Mouse (Mus musculus) testis, postnatal 14 days (tissue): Measurements from ENCODE around the gene Sult1e1.

Experiments
- DNase-seq: peaks from one replicate; pipeline ENCODE4 v3.0.0; 2021; ENCODE audit warnings: low spot score

Gene Sult1e1

GRCm38 (mm10) chr5:87591494-87591893, at the start of gene Sult1e1:
Gene Sult1e1 (minus strand): TSS chr5:87591594.
- no peak for DNase-seq

- DNase-seq, result no peak
These were observed 31.3 kb upstream of the Sult1e1 start for GRCm38 (mm10) chr5:87622681-87623080.

GRCm38 (mm10) chr5:87615128-87615390, 23.7 kb upstream of the Sult1e1 start:
- DNase-seq, result no peak

- no peak for DNase-seq
These were observed 23.2 kb upstream of the Sult1e1 start for GRCm38 (mm10) chr5:87614364-87615127.

GRCm38 (mm10) chr5:87601018-87601417, 9.6 kb upstream of the Sult1e1 start:
- peak; percentile 42 for DNase-seq

- DNase-seq, result no peak
These were observed 6.5 kb upstream of the Sult1e1 start for GRCm38 (mm10) chr5:87597891-87598290.

GRCm38 (mm10) chr5:87589916-87590315, 1.5 kb downstream of the Sult1e1 start:
- no peak for DNase-seq

GRCm38 (mm10) chr5:87580389-87580788, 11.0 kb downstream of the Sult1e1 start:
- no peak for DNase-seq

GRCm38 (mm10) chr5:87574174-87574573, 17.2 kb downstream of the Sult1e1 start:
- DNase-seq, result no peak

GRCm38 (mm10) chr5:87573490-87573889, 17.9 kb downstream of the Sult1e1 start:
- DNase-seq, result no peak

- no peak for DNase-seq
These were observed 18.6 kb downstream of the Sult1e1 start for GRCm38 (mm10) chr5:87572781-87573180.

GRCm38 (mm10) chr5:87568845-87569244, 22.5 kb downstream of the Sult1e1 start, which contains the start of gene Sult1d1:
Gene Sult1d1 (minus strand): TSS chr5:87569027.
- DNase-seq, result no peak

- no peak for DNase-seq
These were observed 24.1 kb downstream of the Sult1e1 start for GRCm38 (mm10) chr5:87567306-87567705.

- DNase-seq, result peak; percentile 15
These were observed 28.4 kb downstream of the Sult1e1 start for GRCm38 (mm10) chr5:87562966-87563365.

- no peak for DNase-seq
These were observed 28.9 kb downstream of the Sult1e1 start for GRCm38 (mm10) chr5:87562526-87562925.

- no peak for DNase-seq
These were observed 31.2 kb downstream of the Sult1e1 start for GRCm38 (mm10) chr5:87560145-87560544.

GRCm38 (mm10) chr5:87550935-87551334, 40.5 kb downstream of the Sult1e1 start:
- no peak for DNase-seq

GRCm38 (mm10) chr5:87538111-87538510, 53.3 kb downstream of the Sult1e1 start, which contains the start of gene Sult1b1:
Gene Sult1b1 (minus strand): TSS chr5:87538195.
- DNase-seq, result no peak

GRCm38 (mm10) chr5:87535994-87536644, 55.3 kb downstream of the Sult1e1 start:
- DNase-seq, result no peak

- DNase-seq, result no peak
These were observed 59.1 kb downstream of the Sult1e1 start for GRCm38 (mm10) chr5:87532288-87532687.
